Mouse (Mus musculus) limb, embryonic 12.5 days (tissue): ENCODE results near the gene Sez6. TPM values are rescaled to one million over a fixed set of nuclear protein-coding genes. Genes with fewer than 3 reads are reported as not detected.
A peak's percentile ranks its signal among the peaks of the same experiment; 100 is the strongest.

ENCODE experiments used
- ATAC-seq: fragments of 200-750 bp; cut with Nextera tagmentation; 2 replicates; pipeline ENCODE4 v1.8.0; 2017; ENCODE audit warnings: low read depth, moderate TSS enrichment; ENCODE audit not compliant: insufficient number of reproducible peaks, insufficient read depth, low FRiP score, low TSS enrichment
- H3K27ac ChIP-seq: fragments of 300-500 bp; sonication (generic); 2 replicates; pipeline ENCODE4 v1.5.1; 2016; ENCODE audit warnings: mild to moderate bottlenecking, moderate library complexity
- H3K27me3 ChIP-seq: fragments of 300-500 bp; sonication (generic); 2 replicates; pipeline ENCODE4 v1.6.1; 2016; ENCODE audit warnings: mild to moderate bottlenecking, moderate library complexity
- H3K36me3 ChIP-seq: fragments of 300-500 bp; sonication (generic); 2 replicates; pipeline ENCODE4 v1.6.1; 2016; ENCODE audit warnings: mild to moderate bottlenecking, moderate library complexity
- H3K4me1 ChIP-seq: fragments of 300-500 bp; sonication (generic); replicated peaks from 2 replicates; pipeline ENCODE4 v1.6.1; 2016
- H3K4me2 ChIP-seq: fragments of 300-500 bp; sonication (generic); 2 replicates; pipeline ENCODE4 v1.6.1; 2016; ENCODE audit warnings: mild to moderate bottlenecking, moderate library complexity
- H3K4me3 ChIP-seq: fragments of 300-500 bp; sonication (generic); replicated peaks from 2 replicates; pipeline ENCODE4 v1.5.1; 2016; ENCODE audit warnings: mild to moderate bottlenecking
- H3K9ac ChIP-seq: fragments of 300-500 bp; sonication (generic); replicated peaks from 2 replicates; pipeline ENCODE4 v1.6.1; 2016; ENCODE audit warnings: mild to moderate bottlenecking, moderate library complexity
- H3K9me3 ChIP-seq: fragments of 300-500 bp; sonication (generic); 2 replicates; pipeline ENCODE4 v1.6.1; 2016; ENCODE audit warnings: mild to moderate bottlenecking, moderate library complexity
- WGBS: fragments of 180-500 bp; shearing (Covaris S2); methylation state at CpG from one replicate; pipeline ENCODE4 v1.1.7; 2016; 5-methylcytosine and 5-hydroxymethylcytosine counted together
- polyA plus RNA-seq: library from polyadenylated mRNA; unstranded; fragments of >200 nt; fragmentation: Nextera tagmentation; extraction: Ambion mirVana; gene quantifications from 2 replicates; pipeline ENCODE4 v1.2.1, GENCODE M21; 2016

Sez6 gene
- polyA plus RNA-seq, 1 experiment from 2014 or later, result not detected

GRCm38 (mm10) chr11:77967114-77967513 lies 36.5 kb downstream of the Sez6 start:
- Histone ChIP-seq H3K4me3 (no peak overlapping the region), H3K4me2 (no peak overlapping the region), H3K4me1 (peaks cover 18% of the 10 kb centered on the region), H3K36me3 (no peaks in the 10 kb centered on the region), H3K9me3 (no peaks in the 10 kb centered on the region), H3K27ac (no peak overlapping the region), H3K27me3 (peaks cover 61% of the 10 kb centered on the region), H3K9ac (no peak overlapping the region)
- WGBS, result 1% methylated on average over 4 of the region's 4 CpGs
- ATAC-seq, result no peak

DNA sequence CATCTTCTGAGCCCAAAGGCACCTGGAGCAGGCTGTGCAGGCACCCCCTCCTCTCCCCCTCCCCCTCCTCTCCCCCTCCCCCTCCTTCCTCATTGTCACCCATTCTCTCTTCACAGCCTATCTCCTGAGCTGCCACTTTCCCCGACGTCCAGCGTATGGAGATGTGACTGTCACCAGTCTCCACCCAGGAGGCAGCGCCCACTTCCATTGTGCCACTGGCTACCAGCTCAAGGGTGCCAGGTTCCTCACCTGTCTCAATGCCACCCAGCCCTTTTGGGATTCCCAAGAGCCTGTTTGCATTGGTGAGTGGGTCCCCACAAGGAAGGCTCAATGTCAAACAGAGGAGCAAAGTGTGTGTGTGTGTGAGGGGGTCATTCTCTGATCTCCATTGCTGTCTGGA lies 38.2 kb downstream of the Sez6 start:
- whole genome bisulfite sequencing, result 53% methylated on average over 4 of the region's 4 CpGs
- Histone ChIP-seq H3K9me3 (no peaks in the 10 kb centered on the region), H3K36me3 (no peaks in the 10 kb centered on the region), H3K4me2 (no peak overlapping the region), H3K27ac (no peak overlapping the region), H3K4me1 (peaks cover 18% of the 10 kb centered on the region), H3K27me3 (peaks cover 68% of the 10 kb centered on the region), H3K4me3 (no peak overlapping the region), H3K9ac (no peak overlapping the region)
- no peak for ATAC-seq

DNA sequence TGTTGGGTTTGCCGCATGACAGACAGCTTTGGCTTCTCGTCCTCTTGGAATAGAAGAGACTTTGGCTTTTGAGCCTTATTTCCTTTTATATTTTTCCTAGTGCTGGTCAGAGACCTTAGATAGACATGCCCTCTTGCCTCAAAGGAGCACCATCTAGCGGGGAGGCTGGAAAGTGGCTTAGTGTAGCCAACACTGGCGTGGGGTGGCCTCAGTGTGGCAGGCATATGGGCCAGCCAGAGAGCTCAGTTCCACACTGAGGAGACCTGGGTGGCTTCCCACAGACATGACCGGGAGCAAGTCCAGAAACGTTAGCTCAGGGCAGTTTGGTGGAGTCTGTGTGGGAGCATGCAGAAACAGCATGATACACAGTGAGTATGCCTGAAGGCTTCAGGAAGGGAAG lies 40.1 kb downstream of the Sez6 start:
- H3K27me3 ChIP-seq, result peaks cover 71% of the 10 kb centered on the region
- 83% methylated on average over 6 of the region's 6 CpGs for WGBS
- H3K27ac ChIP-seq, result no peak overlapping the region

DNA sequence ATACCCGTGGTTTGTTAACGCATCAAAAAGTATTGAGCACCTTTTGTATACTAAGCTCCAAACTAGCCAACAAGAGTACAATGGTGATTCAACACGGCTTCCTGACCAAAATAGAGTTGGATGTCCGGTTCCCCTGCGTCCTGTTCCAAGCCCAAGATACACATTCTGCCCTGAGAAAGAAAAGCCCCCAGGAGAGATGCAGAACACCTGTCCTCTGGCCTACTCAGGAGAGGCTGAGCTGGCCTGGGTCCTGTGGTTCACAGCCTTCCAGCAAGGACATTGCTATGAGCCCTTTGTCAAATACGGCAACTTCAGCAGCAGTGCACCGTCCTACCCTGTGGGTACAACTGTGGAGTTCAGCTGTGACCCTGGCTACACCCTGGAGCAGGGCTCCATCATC lies 42.9 kb downstream of the Sez6 start:
- WGBS, result 89% methylated on average over 7 of the region's 7 CpGs
- H3K36me3 ChIP-seq, result no peaks in the 10 kb centered on the region
- no peak overlapping the region for H3K27ac ChIP-seq
- no peak overlapping the region for H3K4me2 ChIP-seq
- ATAC-seq, result no peak
- H3K9me3 ChIP-seq, result no peaks in the 10 kb centered on the region
- no peak overlapping the region for H3K9ac ChIP-seq
- H3K27me3 ChIP-seq, result peaks cover 84% of the 10 kb centered on the region
- H3K4me1 ChIP-seq, result no peaks in the 10 kb centered on the region
- no peak overlapping the region for H3K4me3 ChIP-seq

More for the DNA sequence above, 40.1 kb downstream of the Sez6 start:
- Histone ChIP-seq H3K36me3 (no peaks in the 10 kb centered on the region), H3K4me1 (peaks cover 3% of the 10 kb centered on the region; the same call in 1 of the 2 replicates), H3K9me3 (no peaks in the 10 kb centered on the region), H3K4me2 (no peak overlapping the region), H3K9ac (no peak overlapping the region), H3K4me3 (no peak overlapping the region)
- ATAC-seq, result no peak

GRCm38 (mm10) chr11:77974325-77974724 lies 43.7 kb downstream of the Sez6 start:
- Histone ChIP-seq H3K9me3 (no peaks in the 10 kb centered on the region), H3K9ac (no peak overlapping the region), H3K27me3 (peaks cover 81% of the 10 kb centered on the region), H3K4me2 (no peak overlapping the region), H3K4me3 (no peak overlapping the region), H3K4me1 (no peaks in the 10 kb centered on the region), H3K36me3 (no peaks in the 10 kb centered on the region), H3K27ac (no peak overlapping the region)
- ATAC-seq, result no peak
- 43% methylated on average over 15 of the region's 15 CpGs for WGBS

DNA sequence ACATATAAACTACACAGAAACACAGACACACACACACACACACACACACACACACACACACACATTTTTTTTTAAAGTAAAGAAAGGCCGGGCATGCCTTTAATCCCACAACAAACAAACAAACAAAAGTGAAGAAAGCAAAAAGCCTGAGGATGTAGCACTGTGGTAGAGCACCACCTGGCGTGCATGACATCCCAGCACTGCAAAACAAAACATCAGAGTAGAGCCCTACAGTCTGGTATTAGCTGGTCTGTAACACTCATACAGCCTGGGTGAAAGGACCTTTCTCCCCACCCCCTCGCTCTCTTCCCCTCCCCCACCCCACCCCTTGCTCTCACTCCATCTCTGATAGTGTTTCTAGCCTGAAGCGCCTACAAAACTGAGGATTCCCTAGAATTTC lies 45.3 kb downstream of the Sez6 start:
- no peaks in the 10 kb centered on the region for H3K36me3 ChIP-seq
- H3K27me3 ChIP-seq, result peaks cover 76% of the 10 kb centered on the region
- ATAC-seq, result no peak
- peaks cover 1% of the 10 kb centered on the region; the same call in 1 of the 2 replicates for H3K4me1 ChIP-seq
- 41% methylated on average over 4 of the region's 4 CpGs for WGBS
- no peak overlapping the region for H3K9ac ChIP-seq
- no peak overlapping the region for H3K27ac ChIP-seq
- no peaks in the 10 kb centered on the region for H3K9me3 ChIP-seq
- H3K4me3 ChIP-seq, result no peak overlapping the region
- no peak overlapping the region for H3K4me2 ChIP-seq

- Histone ChIP-seq H3K9me3 (no peaks in the 10 kb centered on the region), H3K9ac (no peak overlapping the region), H3K4me3 (no peak overlapping the region), H3K27me3 (peaks cover 55% of the 10 kb centered on the region), H3K27ac (no peak overlapping the region), H3K4me2 (no peak overlapping the region), H3K36me3 (no peaks in the 10 kb centered on the region), H3K4me1 (peaks cover 7% of the 10 kb centered on the region)
- WGBS, result 82% methylated on average over 6 of the region's 6 CpGs
- no peak for ATAC-seq
Measured at GRCm38 (mm10) chr11:77978161-77978560, 47.6 kb downstream of the Sez6 start.

DNA sequence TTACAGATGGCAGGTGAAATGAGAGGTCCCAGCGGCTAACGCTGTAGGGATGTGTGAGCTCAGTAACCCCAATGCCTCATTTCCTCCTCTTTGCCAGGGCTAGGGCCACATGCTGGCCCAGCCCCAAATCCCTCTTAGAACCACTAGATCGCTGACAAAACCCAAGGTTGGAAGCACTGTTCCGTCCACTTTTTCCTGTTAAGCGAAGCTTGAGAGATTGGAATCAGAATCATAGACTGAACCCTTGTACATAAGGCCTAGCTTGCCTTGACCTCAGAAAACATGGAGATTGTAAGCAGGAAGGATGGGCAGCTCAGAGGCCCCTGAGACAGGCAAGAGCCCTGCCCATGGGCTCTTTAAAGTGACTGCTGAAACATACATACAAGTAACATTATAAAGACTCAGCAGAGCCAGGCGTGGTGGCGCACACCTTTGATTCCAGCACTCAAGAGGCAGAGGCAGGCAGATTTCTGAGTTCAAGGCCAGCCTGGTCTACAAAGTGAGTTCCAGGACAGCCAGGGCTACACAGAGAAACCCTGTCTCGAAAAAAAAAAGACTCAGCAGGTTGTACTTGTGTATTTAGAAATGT lies 48.7 kb downstream of the Sez6 start:
- Histone ChIP-seq H3K9me3 (no peaks in the 10 kb centered on the region), H3K36me3 (no peaks in the 10 kb centered on the region), H3K4me2 (no peak overlapping the region), H3K4me3 (no peak overlapping the region), H3K9ac (no peak overlapping the region), H3K27ac (no peak overlapping the region), H3K27me3 (peaks cover 43% of the 10 kb centered on the region), H3K4me1 (peaks cover 7% of the 10 kb centered on the region)
- WGBS, result 81% methylated on average over 8 of the region's 8 CpGs
- no peak for ATAC-seq

DNA sequence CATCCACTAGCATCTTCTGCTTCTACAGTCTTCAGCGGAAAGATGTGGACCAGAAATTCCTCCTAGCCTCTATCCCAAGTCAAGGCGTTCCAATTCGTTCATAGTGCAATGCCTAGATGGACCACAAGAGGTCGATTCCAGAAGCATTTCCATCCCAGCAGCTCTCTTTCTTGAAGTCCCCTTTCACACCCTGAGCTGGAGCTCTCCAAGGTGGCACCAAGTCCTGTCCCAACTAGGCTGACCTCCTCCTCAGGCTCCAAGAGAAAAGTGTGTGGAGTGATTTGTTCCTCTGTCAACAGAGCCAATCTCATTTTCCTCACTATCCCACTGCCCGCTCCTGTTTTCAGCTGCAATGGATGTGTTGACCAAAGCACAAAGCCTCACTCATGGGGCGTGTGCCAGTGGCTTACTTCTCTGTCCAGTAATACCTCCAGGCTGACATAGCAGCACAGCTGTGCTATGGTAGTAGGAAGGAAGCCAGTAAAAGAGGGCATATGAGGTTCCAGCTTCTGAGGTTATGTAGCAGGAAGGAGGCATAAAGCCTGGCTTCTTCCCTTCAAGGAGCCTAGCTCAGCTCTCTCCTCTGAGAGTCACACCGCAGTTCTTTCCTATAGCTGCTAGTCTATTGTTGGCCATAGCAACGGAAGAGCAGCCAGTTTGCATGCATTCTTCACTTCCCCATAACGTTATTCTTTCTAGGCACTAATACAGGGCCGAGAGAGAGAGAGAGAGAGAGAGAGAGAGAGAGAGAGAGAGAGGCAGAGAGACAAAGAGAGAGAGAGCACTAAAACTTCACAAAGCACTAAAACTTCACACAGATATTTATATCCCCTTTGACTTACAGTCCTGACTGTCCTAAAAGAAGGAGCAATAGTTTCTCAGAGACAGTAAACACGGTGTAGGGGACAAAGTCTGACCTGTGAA lies 49.9 kb downstream of the Sez6 start:
- no peak overlapping the region for H3K9ac ChIP-seq
- 38% methylated on average over 11 of the region's 11 CpGs for WGBS
- ATAC-seq, result no peak
- H3K9me3 ChIP-seq, result no peaks in the 10 kb centered on the region
- H3K27me3 ChIP-seq, result peaks cover 31% of the 10 kb centered on the region
- H3K36me3 ChIP-seq, result no peaks in the 10 kb centered on the region
- H3K4me1 ChIP-seq, result peaks cover 13% of the 10 kb centered on the region
- H3K4me2 ChIP-seq, result peak overlapping the region; percentile 54
- no peak overlapping the region for H3K27ac ChIP-seq
- 0 out of 2 replicates have a peak overlapping the region, but pooled peaks have one; percentile 6 for H3K4me3 ChIP-seq

GRCm38 (mm10) chr11:77981609-77982440 lies 51.2 kb downstream of the Sez6 start:
- Histone ChIP-seq H3K4me1 (peaks cover 19% of the 10 kb centered on the region), H3K9ac (no peak overlapping the region), H3K27me3 (peaks cover 19% of the 10 kb centered on the region), H3K4me2 (peak overlapping the region; percentile 54), H3K4me3 (peak overlapping the region; percentile 100), H3K9me3 (no peaks in the 10 kb centered on the region), H3K27ac (peak overlapping the region; percentile 95), H3K36me3 (peaks cover 6% of the 10 kb centered on the region)
- peak; percentile 89 for ATAC-seq
- under 1% methylated on average over 29 of the region's 29 CpGs for WGBS

GRCm38 (mm10) chr11:77982441-77982905 lies 51.9 kb downstream of the Sez6 start, which contains the start of gene Phf12:
TSS of gene Phf12 (plus strand) at chr11:77982754.
- H3K4me1 ChIP-seq, result peaks cover 19% of the 10 kb centered on the region
- ATAC-seq, result peak; percentile 85
- WGBS, result under 1% methylated on average over 48 of the region's 62 CpGs

More at GRCm38 (mm10) chr11:77982441-77982905, 51.9 kb downstream of the Sez6 start, which contains the start of gene Phf12:
- peaks cover 13% of the 10 kb centered on the region for H3K36me3 ChIP-seq
- H3K27ac ChIP-seq, result peak within 1 kb of the TSS; percentile 97
- H3K4me2 ChIP-seq, result peak within 1 kb of the TSS; percentile 89
- H3K9me3 ChIP-seq, result no peaks in the 10 kb centered on the region
- peaks cover 13% of the 10 kb centered on the region for H3K27me3 ChIP-seq
- peak within 1 kb of the TSS; percentile 100 for H3K4me3 ChIP-seq
- H3K9ac ChIP-seq, result peak within 1 kb of the TSS; percentile 99
